Mouse (Mus musculus): ENCODE results near the gene Mapk8.

- no peak for TF ChIP-seq POLR2A (IDR thresholded peaks at IDR 0.05; ENCODE audit: insufficient read depth, low read depth, low read length)
- TF ChIP-seq CTCF (IDR thresholded peaks at IDR 0.05) = no peak
- no peak for TF ChIP-seq EP300 (IDR thresholded peaks at IDR 0.05; ENCODE audit: insufficient read depth, low read depth, low read length)
Observed at GRCm38 (mm10) chr14:33471331-33471730, 24.4 kb upstream of the Mapk8 start, which contains the start of gene Frmpd2.
